Mouse (Mus musculus) neural tube, embryonic 12.5 days (tissue): ENCODE measurements around the gene Mip. TPM values are rescaled to one million over a fixed set of nuclear protein-coding genes. Genes with fewer than 3 reads are reported as not detected.
A peak's percentile ranks its signal among the peaks of the same experiment; 100 is the strongest.

Source experiments
- ATAC-seq: fragments of 200-750 bp; cut with Nextera tagmentation; 2 replicates; pipeline ENCODE4 v1.8.0; 2017; ENCODE audit warnings: low read depth, mild to moderate bottlenecking, moderate TSS enrichment, moderate library complexity; ENCODE audit not compliant: low FRiP score
- H3K27ac ChIP-seq: fragments of 300-500 bp; sonication (generic); 2 replicates; pipeline ENCODE4 v1.5.1; 2016
- H3K27me3 ChIP-seq: fragments of 300-500 bp; sonication (generic); replicated peaks from 2 replicates; pipeline ENCODE4 v1.6.1; 2016; ENCODE audit warnings: mild to moderate bottlenecking
- H3K36me3 ChIP-seq: fragments of 300-500 bp; sonication (generic); 2 replicates; pipeline ENCODE4 v1.6.1; 2016; ENCODE audit warnings: mild to moderate bottlenecking
- H3K4me1 ChIP-seq: fragments of 300-500 bp; sonication (generic); 2 replicates; pipeline ENCODE4 v1.6.1; 2016
- H3K4me2 ChIP-seq: fragments of 300-500 bp; sonication (generic); replicated peaks from 2 replicates; pipeline ENCODE4 v1.6.1; 2016; ENCODE audit warnings: mild to moderate bottlenecking
- H3K4me3 ChIP-seq: fragments of 300-500 bp; sonication (generic); 2 replicates; pipeline ENCODE4 v1.5.1; 2016
- H3K9ac ChIP-seq: fragments of 300-500 bp; sonication (generic); 2 replicates; pipeline ENCODE4 v1.6.1; 2016; ENCODE audit warnings: mild to moderate bottlenecking
- H3K9me3 ChIP-seq: fragments of 300-500 bp; sonication (generic); 2 replicates; pipeline ENCODE4 v1.6.1; 2016; ENCODE audit warnings: mild to moderate bottlenecking
- WGBS: fragments of 180-500 bp; shearing (Covaris S2); methylation state at CpG from one replicate; pipeline ENCODE4 v1.1.7; 2016; 5-methylcytosine and 5-hydroxymethylcytosine counted together
- polyA plus RNA-seq: library from polyadenylated mRNA; unstranded; fragments of >200 nt; fragmentation: Nextera tagmentation; extraction: Ambion mirVana; gene quantifications from 2 replicates; pipeline ENCODE4 v1.2.1, GENCODE M21; 2016

Mip gene
- polyA plus RNA-seq, 1 experiment from 2014 or later = not detected

DNA sequence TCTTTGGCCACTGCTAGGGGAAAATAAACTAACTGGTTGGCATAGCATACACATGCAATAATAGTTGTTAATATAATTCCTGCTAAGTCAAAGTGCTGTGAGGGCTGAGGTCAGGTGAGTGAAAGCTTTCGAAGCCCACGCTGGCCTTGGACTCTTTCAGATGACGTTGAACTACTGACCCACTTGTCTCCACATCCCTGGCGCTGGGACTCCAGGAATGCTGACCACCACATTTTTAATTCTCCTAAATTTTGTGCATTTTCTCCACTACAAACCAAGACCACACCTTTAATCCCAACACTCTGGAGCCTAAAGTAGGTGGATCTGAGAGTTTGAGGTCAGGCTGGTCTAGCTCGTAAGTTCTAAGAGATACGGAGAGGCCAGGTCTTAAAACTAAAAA, 32.5 kb upstream of the Mip start:
- Histone ChIP-seq H3K4me2 (peak overlapping the region; percentile 98; the same call in 1 of the 2 replicates), H3K4me3 (no peak overlapping the region), H3K27ac (no peak overlapping the region), H3K4me1 (peaks cover 15% of the 10 kb centered on the region), H3K9ac (no peak overlapping the region), H3K36me3 (no peaks in the 10 kb centered on the region), H3K9me3 (no peaks in the 10 kb centered on the region), H3K27me3 (peaks cover 22% of the 10 kb centered on the region)
- ATAC-seq = no peak
- 92% methylated on average over 6 of the region's 6 CpGs for WGBS

DNA sequence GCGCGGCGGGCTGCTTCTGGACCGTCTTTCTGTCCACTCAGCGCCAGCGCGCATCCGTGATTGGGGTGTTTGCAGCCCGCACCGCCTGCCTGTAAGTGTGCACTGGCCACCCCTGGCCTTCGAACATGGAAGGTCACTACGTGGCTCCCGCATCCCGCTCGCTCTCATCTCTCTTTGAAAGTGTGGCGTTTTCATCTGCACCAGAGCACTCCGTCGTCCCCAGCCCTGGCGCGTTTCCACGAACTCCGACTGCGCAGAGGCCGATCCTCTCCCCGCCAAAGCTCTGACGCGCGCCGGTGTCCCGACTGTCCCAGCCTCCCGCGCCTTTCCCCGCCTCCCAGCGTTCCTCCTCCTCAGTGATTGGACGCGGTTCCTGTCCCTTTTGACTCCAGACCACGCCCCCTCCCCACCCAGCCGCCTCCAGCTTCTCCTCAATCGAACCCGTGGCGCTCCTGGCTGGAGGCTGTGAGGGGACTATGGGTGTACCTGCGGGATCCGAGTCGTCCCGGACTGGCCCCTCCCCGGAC, 31.6 kb upstream of the Mip start, which contains the start of gene Gls2:
Gls2 (plus strand) TSS at position 434 of the 527 bp plus-strand sequence.
- no peaks in the 10 kb centered on the region for H3K9me3 ChIP-seq
- H3K4me2 ChIP-seq = peak within 1 kb of the TSS; percentile 98
- H3K27ac ChIP-seq = no peak within 1 kb of the TSS
- peak within 1 kb of the TSS; percentile 69 for H3K9ac ChIP-seq
- H3K27me3 ChIP-seq = peaks cover 22% of the 10 kb centered on the region
- WGBS = under 1% methylated on average over 46 of the region's 46 CpGs
- ATAC-seq = peak; percentile 97
- H3K4me3 ChIP-seq = peak within 1 kb of the TSS; percentile 70
- H3K4me1 ChIP-seq = peaks cover 15% of the 10 kb centered on the region
- no peaks in the 10 kb centered on the region for H3K36me3 ChIP-seq

DNA sequence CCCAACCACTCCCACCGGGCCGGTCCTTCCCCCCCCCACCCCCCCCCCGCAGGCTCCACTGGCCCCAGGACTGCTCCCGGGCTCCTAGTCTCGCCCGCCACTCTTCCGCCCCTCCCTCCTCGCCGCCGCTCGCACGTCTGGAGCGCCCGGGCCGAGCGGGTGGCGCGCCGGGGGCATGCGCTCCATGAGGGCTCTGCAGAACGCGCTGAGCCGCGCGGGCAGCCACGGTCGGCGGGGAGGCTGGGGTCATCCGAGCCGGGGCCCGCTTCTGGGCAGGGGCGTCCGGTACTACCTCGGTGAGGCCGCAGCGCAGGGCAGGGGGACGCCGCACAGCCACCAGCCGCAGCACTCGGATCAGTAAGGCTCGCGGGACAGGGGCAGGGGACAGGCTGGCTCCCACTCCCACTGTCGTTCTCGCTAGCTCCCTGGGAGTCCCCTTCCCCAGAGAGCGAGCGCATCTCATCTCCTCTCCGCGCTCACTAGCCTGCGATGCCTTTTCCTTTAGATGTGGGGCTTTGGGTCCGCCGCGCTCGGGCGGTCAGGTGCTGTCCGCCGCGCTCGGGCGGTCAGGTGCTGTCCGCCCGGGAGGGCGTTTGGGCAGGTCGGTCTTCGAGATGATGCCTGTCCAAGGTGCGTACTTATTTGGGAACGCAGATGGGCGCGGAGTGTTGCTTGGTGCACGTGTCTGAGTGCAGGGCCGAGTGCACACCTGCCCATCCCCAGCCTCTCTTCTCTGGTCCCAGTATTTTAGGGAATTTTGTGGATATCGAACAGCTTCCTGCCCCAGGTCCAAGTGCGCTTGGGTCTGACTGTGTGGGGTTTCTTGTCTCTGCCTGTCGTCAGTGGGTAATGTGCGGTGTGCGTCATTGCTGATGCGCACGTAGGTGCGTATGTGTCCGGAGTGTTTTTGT, 30.8 kb upstream of the Mip start:
- H3K4me1 ChIP-seq = peaks cover 15% of the 10 kb centered on the region
- H3K4me3 ChIP-seq = peak overlapping the region; percentile 70
- H3K36me3 ChIP-seq = no peaks in the 10 kb centered on the region
- H3K9ac ChIP-seq = peak overlapping the region; percentile 69
- H3K4me2 ChIP-seq = peak overlapping the region; percentile 98
- no peaks in the 10 kb centered on the region for H3K9me3 ChIP-seq
- WGBS = under 1% methylated on average over 70 of the region's 79 CpGs
- H3K27ac ChIP-seq = no peak overlapping the region
- H3K27me3 ChIP-seq = peaks cover 22% of the 10 kb centered on the region
- peak; percentile 91 for ATAC-seq

DNA sequence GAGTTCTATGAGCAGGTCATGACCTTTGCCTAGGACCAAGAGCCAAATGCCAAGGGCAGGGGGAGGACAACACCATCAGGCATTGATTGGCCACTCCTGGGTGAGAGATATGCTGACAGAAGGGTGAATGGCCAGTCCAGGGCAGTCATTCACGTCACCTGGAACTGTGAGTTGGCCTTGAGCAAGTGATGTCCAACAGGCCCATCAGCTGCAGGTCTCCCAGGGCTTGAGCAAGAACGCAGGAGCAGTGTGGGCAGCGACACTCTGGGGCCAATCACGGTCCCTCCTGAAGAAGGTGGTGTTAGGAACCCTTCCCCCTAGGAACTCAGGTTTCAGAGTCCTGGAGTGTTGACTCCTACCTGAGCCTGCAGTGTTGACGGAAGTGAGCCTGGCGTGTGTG, 23.8 kb upstream of the Mip start:
- Histone ChIP-seq H3K27ac (no peak overlapping the region), H3K4me3 (no peak overlapping the region), H3K27me3 (peaks cover under 1% of the 10 kb centered on the region; the same call in 1 of the 2 replicates), H3K9ac (no peak overlapping the region), H3K4me1 (no peaks in the 10 kb centered on the region), H3K4me2 (no peak overlapping the region), H3K9me3 (no peaks in the 10 kb centered on the region), H3K36me3 (no peaks in the 10 kb centered on the region)
- WGBS = 72% methylated on average over 6 of the region's 6 CpGs
- ATAC-seq = no peak

DNA sequence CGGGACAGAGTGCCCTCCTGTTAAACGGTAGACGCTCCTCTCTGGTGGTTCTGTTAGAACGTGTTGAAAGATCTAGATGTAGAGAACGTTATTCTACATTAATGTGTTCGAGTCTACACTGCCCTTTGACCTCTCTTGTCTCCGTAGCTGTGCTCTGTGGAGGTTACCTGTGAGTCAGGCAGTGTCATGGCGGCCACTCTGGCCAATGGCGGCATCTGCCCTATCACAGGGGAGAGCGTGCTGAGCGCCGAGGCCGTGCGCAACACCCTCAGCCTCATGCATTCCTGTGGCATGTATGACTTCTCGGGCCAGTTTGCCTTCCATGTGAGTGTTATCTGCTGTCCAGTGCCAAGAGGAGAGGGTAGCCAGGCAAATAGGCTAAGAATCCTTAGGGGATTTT, 20.7 kb upstream of the Mip start:
- Histone ChIP-seq H3K4me1 (no peaks in the 10 kb centered on the region), H3K4me2 (no peak overlapping the region), H3K36me3 (no peaks in the 10 kb centered on the region), H3K27me3 (no peaks in the 10 kb centered on the region), H3K4me3 (no peak overlapping the region), H3K27ac (no peak overlapping the region), H3K9me3 (no peaks in the 10 kb centered on the region), H3K9ac (no peak overlapping the region)
- ATAC-seq = no peak
- 95% methylated on average over 15 of the region's 15 CpGs for WGBS

DNA sequence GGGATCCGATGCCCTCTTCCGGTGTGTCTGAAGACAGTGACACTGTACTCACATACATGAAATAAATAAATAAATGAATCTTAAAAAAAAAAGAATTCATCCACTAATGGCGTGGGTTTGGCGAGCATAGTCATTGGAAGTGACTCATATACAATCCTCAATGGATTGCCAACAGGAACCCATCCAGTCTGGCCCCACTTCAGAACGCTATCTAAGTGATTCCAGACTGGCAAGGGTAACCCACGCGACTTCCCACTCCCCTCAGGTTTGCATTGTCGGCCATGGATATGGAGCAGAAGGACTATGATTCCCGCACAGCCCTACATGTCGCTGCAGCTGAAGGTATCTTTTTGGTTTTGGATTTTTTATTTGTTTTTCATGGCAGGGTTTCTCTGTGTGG, 17.3 kb upstream of the Mip start:
- Histone ChIP-seq H3K36me3 (no peaks in the 10 kb centered on the region), H3K9me3 (no peaks in the 10 kb centered on the region), H3K27ac (no peak overlapping the region), H3K9ac (no peak overlapping the region), H3K4me3 (no peak overlapping the region), H3K4me1 (peaks cover 12% of the 10 kb centered on the region), H3K4me2 (no peak overlapping the region), H3K27me3 (no peaks in the 10 kb centered on the region)
- no peak for ATAC-seq
- 93% methylated on average over 10 of the region's 10 CpGs for WGBS

DNA sequence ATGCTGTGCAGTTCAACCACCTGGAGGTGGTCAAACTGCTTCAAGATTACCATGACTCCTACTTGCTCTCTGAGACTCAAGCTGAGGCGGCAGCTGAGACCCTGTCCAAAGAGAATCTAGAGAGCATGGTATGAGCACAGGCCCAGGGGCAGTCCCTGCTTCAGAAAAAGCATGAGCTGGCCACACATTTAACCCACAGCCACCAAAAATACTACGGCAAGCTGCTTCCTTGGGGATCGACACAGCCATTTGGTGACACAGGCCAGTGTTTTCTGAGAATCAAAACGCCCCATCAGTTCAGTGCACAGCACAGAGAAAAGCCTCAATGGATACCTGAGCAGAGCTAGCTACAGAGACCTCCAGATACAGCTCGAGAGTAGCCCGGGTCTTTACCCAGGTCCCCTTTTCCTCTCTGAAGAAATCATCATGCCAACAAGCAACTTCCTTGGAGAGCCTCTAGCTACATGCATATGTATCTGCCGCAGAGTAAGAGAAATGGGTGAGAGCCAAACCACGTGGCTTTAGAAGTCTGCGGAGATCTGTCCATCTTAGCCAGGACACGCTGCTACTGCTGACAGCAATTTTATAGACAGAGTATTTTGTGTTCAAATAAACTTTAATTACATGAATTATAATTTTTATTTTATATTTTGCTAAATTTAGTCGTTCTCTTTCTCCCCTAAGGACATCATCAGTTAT, 16.2 kb upstream of the Mip start:
- Histone ChIP-seq H3K9me3 (no peaks in the 10 kb centered on the region), H3K27ac (no peak overlapping the region), H3K4me3 (no peak overlapping the region), H3K4me2 (no peak overlapping the region), H3K36me3 (no peaks in the 10 kb centered on the region), H3K27me3 (no peaks in the 10 kb centered on the region; the same call in 1 of the 2 replicates), H3K4me1 (peaks cover 12% of the 10 kb centered on the region), H3K9ac (no peak overlapping the region)
- ATAC-seq = no peak
- 94% methylated on average over 11 of the region's 11 CpGs for WGBS

DNA sequence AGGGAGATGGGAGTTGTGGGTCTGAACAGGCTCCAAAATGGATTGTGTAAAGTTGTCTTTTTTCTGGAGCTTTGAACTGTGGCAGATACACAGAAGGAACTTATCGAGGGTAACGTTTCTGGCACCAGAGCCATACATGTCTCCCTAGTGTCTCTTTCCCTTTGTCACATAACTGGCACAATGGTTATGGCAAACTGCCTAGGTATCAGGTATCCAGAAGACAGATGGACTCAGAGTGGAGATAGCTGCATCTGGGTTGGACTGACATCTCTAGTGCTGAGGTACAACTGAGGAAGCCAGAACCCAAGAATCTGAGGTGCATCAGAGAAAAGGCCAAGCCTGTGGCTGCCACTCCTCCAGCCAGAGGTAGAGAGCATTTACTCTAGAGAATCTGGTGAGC, 15.5 kb upstream of the Mip start:
- H3K9ac ChIP-seq = no peak overlapping the region
- no peaks in the 10 kb centered on the region for H3K9me3 ChIP-seq
- H3K4me1 ChIP-seq = peaks cover 12% of the 10 kb centered on the region
- H3K4me3 ChIP-seq = no peak overlapping the region
- no peaks in the 10 kb centered on the region for H3K36me3 ChIP-seq
- H3K27me3 ChIP-seq = no peaks in the 10 kb centered on the region; the same call in 1 of the 2 replicates
- H3K27ac ChIP-seq = no peak overlapping the region
- no peak for ATAC-seq
- 92% methylated on average over 2 of the region's 2 CpGs for WGBS
- H3K4me2 ChIP-seq = peak overlapping the region; percentile 70

DNA sequence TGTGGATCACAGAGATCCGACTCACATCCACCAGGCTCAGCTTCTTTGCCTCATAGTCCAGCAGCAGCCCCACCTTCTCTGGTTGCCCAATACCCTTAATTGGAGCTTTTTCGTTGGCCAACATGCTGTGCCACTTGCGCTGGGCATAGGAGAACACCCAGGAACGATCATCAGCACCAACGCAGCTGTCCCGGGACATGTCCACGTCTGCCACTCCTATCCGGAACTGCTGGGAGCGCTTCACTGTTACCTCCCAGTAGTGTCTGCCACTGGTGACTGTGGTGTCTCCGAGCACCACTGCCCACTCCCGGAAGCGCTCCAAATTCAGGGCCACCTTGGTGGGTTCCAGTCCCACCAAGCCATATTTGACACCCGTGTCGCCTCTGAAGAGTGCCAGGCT, 14.7 kb upstream of the Mip start:
- H3K4me2 ChIP-seq = peak overlapping the region; percentile 70
- peak overlapping the region; percentile 47 for H3K9ac ChIP-seq
- H3K4me1 ChIP-seq = peaks cover 12% of the 10 kb centered on the region
- no peak overlapping the region for H3K27ac ChIP-seq
- WGBS = 31% methylated on average over 14 of the region's 14 CpGs
- no peaks in the 10 kb centered on the region; the same call in 1 of the 2 replicates for H3K27me3 ChIP-seq
- no peaks in the 10 kb centered on the region for H3K9me3 ChIP-seq
- ATAC-seq = peak; percentile 34; the same call in 1 of the 2 replicates
- H3K4me3 ChIP-seq = peak overlapping the region; percentile 45
- no peaks in the 10 kb centered on the region for H3K36me3 ChIP-seq

DNA sequence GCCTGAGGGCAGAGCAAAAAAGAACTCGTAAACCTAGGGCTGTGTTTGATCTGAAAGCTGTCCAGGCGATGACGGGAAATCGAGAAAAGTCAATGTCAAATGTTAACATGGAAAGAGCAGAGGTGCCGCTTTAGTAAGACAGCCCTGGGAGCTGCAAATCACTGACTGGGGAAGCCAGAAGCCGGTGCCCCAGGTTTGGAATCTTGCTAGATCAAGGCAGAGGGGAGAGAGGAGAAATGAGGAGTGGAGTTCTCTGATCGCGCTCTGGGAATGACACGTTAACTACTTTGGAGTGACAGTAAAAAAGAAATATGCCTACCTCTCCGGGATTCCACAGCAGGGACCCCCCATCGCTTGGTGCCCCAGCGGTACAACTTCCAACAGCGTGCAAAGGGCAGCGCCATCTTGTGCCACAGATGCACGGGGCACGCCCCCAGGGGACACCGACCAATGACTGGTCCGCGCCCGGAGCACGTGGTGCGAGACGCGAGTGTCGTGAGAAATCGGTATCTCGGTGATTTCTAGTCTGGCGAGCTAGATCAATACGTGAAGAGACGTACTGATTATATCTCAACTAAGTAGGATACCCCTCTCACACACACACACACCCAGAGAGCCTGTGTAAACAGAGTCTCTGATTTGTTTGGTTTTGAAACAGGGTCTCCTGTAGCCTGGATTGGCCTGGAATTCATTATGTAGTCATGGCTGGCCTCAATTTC, 14.1 kb upstream of the Mip start, which contains the start of gene Spryd4:
Spryd4 (minus strand) TSS at position 418 of the 719 bp plus-strand sequence.
- H3K4me2 ChIP-seq = peak within 1 kb of the TSS; percentile 70
- H3K27me3 ChIP-seq = no peaks in the 10 kb centered on the region; the same call in 1 of the 2 replicates
- H3K4me1 ChIP-seq = peaks cover 12% of the 10 kb centered on the region
- WGBS = under 1% methylated on average over 30 of the region's 30 CpGs
- no peaks in the 10 kb centered on the region for H3K36me3 ChIP-seq
- no peak within 1 kb of the TSS for H3K27ac ChIP-seq
- H3K9me3 ChIP-seq = no peaks in the 10 kb centered on the region
- peak; percentile 91 for ATAC-seq
- H3K9ac ChIP-seq = peak within 1 kb of the TSS; percentile 47
- peak within 1 kb of the TSS; percentile 45 for H3K4me3 ChIP-seq

DNA sequence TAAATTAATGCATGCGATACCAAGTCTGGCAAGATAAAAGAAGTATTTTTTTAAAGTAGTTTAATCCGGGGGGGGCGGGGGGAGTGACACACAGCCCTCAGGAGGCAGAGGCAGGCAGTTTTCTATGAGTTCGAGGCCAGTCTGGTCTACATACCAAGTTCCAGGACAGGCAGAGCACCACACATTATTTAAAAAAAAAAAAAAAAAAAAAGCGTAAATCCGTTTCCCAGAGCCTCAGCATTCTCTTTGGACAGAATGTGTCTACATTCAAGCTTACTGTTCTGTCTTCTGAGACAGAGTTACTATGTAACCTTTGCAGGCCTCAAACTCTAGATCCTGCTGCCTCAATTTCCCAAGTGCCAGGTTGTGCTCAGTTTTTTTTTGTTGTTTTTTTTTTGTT, 13.5 kb upstream of the Mip start:
- Histone ChIP-seq H3K27ac (no peak overlapping the region), H3K4me2 (peak overlapping the region; percentile 70), H3K4me1 (peaks cover 12% of the 10 kb centered on the region), H3K9me3 (no peaks in the 10 kb centered on the region), H3K9ac (no peak overlapping the region), H3K4me3 (peak overlapping the region; percentile 45; the same call in 1 of the 2 replicates), H3K27me3 (no peaks in the 10 kb centered on the region; the same call in 1 of the 2 replicates), H3K36me3 (no peaks in the 10 kb centered on the region)
- peak; percentile 8; the same call in 1 of the 2 replicates for ATAC-seq
- 47% methylated on average over 6 of the region's 6 CpGs for WGBS
